Mouse (Mus musculus): ENCODE data around the gene D8Ertd738e. TPM values are rescaled to one million over a fixed set of nuclear protein-coding genes. Genes with fewer than 3 reads are reported as not detected.

D8Ertd738e gene
- total and polyA plus RNA-seq, 3 experiments, result 158 to 249 (median 206) TPM

DNA sequence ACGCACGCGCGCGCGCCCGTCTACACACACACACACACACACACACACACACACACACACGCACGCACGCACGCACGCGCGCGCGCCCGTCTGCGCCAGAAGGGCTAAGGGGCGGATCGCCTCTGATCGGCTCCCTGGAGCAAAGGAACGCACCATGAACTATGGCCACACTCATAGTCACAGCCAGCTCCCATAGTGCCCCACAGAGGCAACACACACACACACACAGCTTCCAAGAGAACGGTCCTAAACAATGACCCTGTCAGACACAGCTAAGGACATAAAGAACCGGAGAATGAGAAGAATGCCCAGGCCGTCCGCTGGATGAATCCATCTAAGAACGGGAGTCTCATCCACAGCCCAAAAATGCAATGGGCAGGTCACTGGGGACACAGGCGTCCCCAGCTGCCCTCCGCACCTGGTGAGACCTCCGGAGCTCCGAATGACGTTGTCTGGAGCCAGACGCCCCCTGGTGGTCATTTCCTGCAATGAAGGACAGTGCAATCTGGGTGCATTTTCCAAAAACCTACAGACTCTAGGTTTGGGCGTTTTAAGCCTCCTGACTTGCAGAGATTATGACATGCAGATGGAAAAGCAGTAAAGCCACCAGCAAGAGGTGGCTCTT, 39.2 kb downstream of the D8Ertd738e start:
- no peak overlapping the region; the same call in 1 of the 2 replicates for H3K4me3 ChIP-seq
- peaks cover 32% of the 10 kb centered on the region for H3K36me3 ChIP-seq (ENCODE audit: control insufficient read depth, insufficient read depth, low read length)

DNA sequence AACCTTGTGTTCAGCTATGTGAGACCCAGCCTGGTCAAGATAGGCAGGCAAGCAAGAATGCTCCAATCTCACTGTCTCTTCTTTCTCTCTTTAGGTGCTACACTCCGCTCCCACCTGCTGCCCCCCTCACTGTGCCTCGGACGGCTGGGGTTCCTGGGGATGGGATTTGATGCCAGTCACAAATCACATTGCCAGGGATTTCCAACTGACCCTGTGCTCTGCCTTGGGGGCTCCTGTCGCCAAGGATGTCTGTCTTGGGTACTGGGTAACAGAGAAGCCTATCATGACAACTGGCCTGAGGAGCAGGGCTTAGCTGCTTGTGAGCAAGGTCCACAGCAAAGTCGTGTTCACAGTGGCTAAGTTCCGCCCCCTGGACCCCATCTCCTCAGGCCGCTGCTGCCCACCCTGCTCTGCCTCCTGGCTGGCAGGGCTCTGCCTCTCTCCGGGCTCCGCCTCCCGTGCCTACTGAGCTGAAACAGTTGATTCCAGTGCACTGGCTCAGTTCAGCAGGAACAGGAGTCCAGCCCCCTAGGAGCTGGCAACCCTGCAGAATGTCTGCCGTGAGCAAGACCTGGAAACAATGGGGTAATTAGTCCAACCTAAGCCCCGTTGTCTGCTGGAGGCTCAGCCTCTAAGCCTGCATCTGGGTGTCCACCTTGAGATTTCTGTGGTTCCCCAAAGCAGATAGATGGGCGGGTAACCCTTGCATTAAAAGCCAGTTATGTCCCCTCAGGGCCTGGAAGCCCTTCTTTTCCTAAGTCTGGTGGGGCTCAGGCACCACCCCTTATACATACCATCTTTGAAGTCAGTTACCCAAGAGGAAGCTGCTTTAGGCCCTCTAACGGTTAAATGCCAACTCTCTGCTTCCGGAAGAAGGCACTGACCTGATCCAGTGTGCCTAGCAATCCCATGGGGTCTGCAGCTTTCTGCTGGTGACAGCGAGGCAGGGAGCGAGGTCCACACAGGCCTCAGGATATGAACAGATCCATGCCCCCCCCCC, 40.8 kb downstream of the D8Ertd738e start:
- 57% methylated on average over 17 of the region's 17 CpGs for WGBS
- DNase-seq, result no peak
- no peaks in the 10 kb centered on the region for H3K27me3 ChIP-seq (ENCODE audit: control insufficient read depth, insufficient read depth, low read length)
- H3K9ac ChIP-seq (ENCODE audit: low read depth, low read length), result peak overlapping the region; percentile 48
- intact Hi-C loops (cut with DNase I), result no loop called here
- H3K79me2 ChIP-seq (replicated peaks; ENCODE audit: control insufficient read depth, insufficient read depth, low read length), result peaks cover 3% of the 10 kb centered on the region; the same call in 1 of the 2 replicates
- H3K27ac ChIP-seq, result peak overlapping the region; percentile 78
- H3K4me3 ChIP-seq, result peak overlapping the region; percentile 23; the same call in 1 of the 2 replicates
- peaks cover 42% of the 10 kb centered on the region for H3K36me3 ChIP-seq (ENCODE audit: control insufficient read depth, insufficient read depth, low read length)
- TF ChIP-seq CTCF (IDR thresholded peaks at IDR 0.05) (no peak), EP300 (IDR thresholded peaks at IDR 0.05; ENCODE audit: insufficient read depth, low read depth, low read length) (no peak), POLR2A (IDR thresholded peaks at IDR 0.05; ENCODE audit: insufficient read depth, low read depth, low read length) (no peak)
- peaks cover 34% of the 10 kb centered on the region for H3K4me1 ChIP-seq (ENCODE audit: control insufficient read depth, insufficient read depth, low read length)

More for the DNA sequence above, 39.2 kb downstream of the D8Ertd738e start:
- H3K9ac ChIP-seq (ENCODE audit: low read depth, low read length), result peak overlapping the region; percentile 10; the same call in 1 of the 2 replicates
- peak overlapping the region; percentile 59 for H3K27ac ChIP-seq
- 39% methylated on average over 34 of the region's 34 CpGs for WGBS
- DNase-seq, result peak; percentile 84 to 88
- H3K79me2 ChIP-seq (replicated peaks; ENCODE audit: control insufficient read depth, insufficient read depth, low read length), result peaks cover 3% of the 10 kb centered on the region; the same call in 1 of the 2 replicates
- no peaks in the 10 kb centered on the region for H3K27me3 ChIP-seq (ENCODE audit: control insufficient read depth, insufficient read depth, low read length)
- TF ChIP-seq POLR2A (IDR thresholded peaks at IDR 0.05; ENCODE audit: insufficient read depth, low read depth, low read length), result peak; percentile 54
- peak; percentile 94 for TF ChIP-seq EP300 (IDR thresholded peaks at IDR 0.05; ENCODE audit: insufficient read depth, low read depth, low read length)
- TF ChIP-seq CTCF (IDR thresholded peaks at IDR 0.05), result peak; percentile 96
- peaks cover 30% of the 10 kb centered on the region for H3K4me1 ChIP-seq (ENCODE audit: control insufficient read depth, insufficient read depth, low read length)
- intact Hi-C loops (cut with DNase I), result loop anchor here (1.0 kb wide), 1 partner anchor 23 kb away; no protein-coding TSS in a partner anchor

DNA sequence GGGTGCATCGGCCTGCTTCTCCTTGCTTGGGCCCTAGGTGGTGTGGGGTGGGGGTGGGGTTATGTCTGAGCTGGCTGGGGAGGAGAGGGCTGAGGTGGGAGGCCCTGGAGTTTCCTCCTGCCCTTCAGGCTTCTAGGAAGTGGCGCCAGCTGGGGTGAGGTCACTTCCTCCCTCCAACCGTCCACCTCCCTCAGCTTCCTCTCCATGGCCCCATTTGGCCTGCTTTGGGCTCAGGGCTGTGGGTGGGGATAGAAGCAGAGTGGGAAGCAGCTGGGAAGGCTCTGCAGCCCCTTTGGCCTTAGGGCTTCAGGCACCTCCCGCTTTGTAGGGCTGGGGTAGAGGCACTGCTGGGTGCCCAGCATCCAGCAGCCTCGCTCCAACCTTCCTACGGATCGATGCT, 41.7 kb downstream of the D8Ertd738e start:
- H3K4me3 ChIP-seq, result peak overlapping the region; percentile 23
- peak; percentile 82 to 87 for DNase-seq
- H3K79me2 ChIP-seq (replicated peaks; ENCODE audit: control insufficient read depth, insufficient read depth, low read length), result peaks cover 3% of the 10 kb centered on the region; the same call in 1 of the 2 replicates
- WGBS, result 21% methylated on average over 7 of the region's 7 CpGs
- TF ChIP-seq POLR2A (IDR thresholded peaks at IDR 0.05; ENCODE audit: insufficient read depth, low read depth, low read length) (peak; percentile 61), CTCF (IDR thresholded peaks at IDR 0.05) (no peak), EP300 (IDR thresholded peaks at IDR 0.05; ENCODE audit: insufficient read depth, low read depth, low read length) (peak; percentile 88; the same call in 1 of the 2 replicates)
- peaks cover 42% of the 10 kb centered on the region for H3K36me3 ChIP-seq (ENCODE audit: control insufficient read depth, insufficient read depth, low read length)
- H3K27me3 ChIP-seq (ENCODE audit: control insufficient read depth, insufficient read depth, low read length), result no peaks in the 10 kb centered on the region
- H3K27ac ChIP-seq, result peak overlapping the region; percentile 78
- intact Hi-C loops (cut with DNase I), result no loop called here
- H3K4me1 ChIP-seq (ENCODE audit: control insufficient read depth, insufficient read depth, low read length), result peaks cover 34% of the 10 kb centered on the region
- H3K9ac ChIP-seq (ENCODE audit: low read depth, low read length), result peak overlapping the region; percentile 48

DNA sequence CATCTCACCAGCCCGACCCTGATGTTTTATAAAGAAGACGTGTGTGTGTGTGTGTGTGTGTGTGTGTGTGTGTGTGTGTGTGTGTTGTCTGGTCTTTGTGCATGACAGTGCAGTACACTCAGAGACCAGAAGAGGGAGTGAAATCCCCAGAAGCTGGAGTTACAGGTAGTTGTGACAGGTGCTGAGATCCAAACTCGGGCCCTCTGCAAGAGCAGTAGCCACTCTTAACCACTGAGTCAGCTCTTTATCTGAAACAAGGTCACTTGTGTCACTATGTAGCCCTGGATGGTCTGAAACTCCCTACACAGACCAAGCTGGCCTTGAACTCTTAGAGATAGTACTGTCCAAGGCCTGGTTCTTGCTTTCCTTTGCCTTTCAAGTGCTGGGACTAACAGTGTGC, 42.9 kb downstream of the D8Ertd738e start:
- H3K27me3 ChIP-seq (ENCODE audit: control insufficient read depth, insufficient read depth, low read length), result no peaks in the 10 kb centered on the region
- DNase-seq, result no peak
- H3K79me2 ChIP-seq (replicated peaks; ENCODE audit: control insufficient read depth, insufficient read depth, low read length), result peaks cover 5% of the 10 kb centered on the region; the same call in 1 of the 2 replicates
- peaks cover 34% of the 10 kb centered on the region for H3K4me1 ChIP-seq (ENCODE audit: control insufficient read depth, insufficient read depth, low read length)
- TF ChIP-seq CTCF (IDR thresholded peaks at IDR 0.05) (peak; percentile 30), EP300 (IDR thresholded peaks at IDR 0.05; ENCODE audit: insufficient read depth, low read depth, low read length) (no peak), POLR2A (IDR thresholded peaks at IDR 0.05; ENCODE audit: insufficient read depth, low read depth, low read length) (no peak)
- H3K27ac ChIP-seq, result peak overlapping the region; percentile 78
- intact Hi-C loops (cut with DNase I), result no loop called here
- H3K9ac ChIP-seq (ENCODE audit: low read depth, low read length), result no peak overlapping the region
- WGBS, result 91% methylated on average over 3 of the region's 3 CpGs
- no peak overlapping the region for H3K4me3 ChIP-seq
- H3K36me3 ChIP-seq (ENCODE audit: control insufficient read depth, insufficient read depth, low read length), result peaks cover 42% of the 10 kb centered on the region

DNA sequence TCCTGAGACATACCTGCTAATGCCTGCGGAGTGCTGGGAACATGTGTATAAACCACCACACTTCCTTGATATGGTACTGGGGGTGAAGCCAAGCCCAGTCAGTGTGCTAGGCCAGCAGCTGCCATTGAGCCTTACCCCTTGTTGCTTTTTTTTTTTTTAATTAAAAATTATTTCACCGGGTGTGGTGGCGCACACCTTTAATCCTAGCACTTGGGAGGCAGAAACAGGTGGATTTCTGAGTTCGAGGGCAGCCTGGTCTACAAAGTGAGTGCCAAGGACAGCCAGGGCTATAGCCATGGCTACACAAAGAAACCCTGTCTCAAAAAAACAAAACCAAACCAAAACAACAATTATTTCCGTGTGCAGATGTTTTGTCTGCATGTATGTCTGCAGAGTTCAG, 44.4 kb downstream of the D8Ertd738e start:
- H3K9ac ChIP-seq (ENCODE audit: low read depth, low read length), result no peak overlapping the region
- H3K27ac ChIP-seq, result peak overlapping the region; percentile 99
- H3K4me1 ChIP-seq (ENCODE audit: control insufficient read depth, insufficient read depth, low read length), result peaks cover 32% of the 10 kb centered on the region
- 79% methylated on average over 5 of the region's 5 CpGs for WGBS
- no peak overlapping the region for H3K4me3 ChIP-seq
- peaks cover 42% of the 10 kb centered on the region for H3K36me3 ChIP-seq (ENCODE audit: control insufficient read depth, insufficient read depth, low read length)
- no peak for DNase-seq
- intact Hi-C loops (cut with DNase I), result no loop called here
- H3K79me2 ChIP-seq (replicated peaks; ENCODE audit: control insufficient read depth, insufficient read depth, low read length), result peaks cover 7% of the 10 kb centered on the region
- TF ChIP-seq POLR2A (IDR thresholded peaks at IDR 0.05; ENCODE audit: insufficient read depth, low read depth, low read length) (no peak), EP300 (IDR thresholded peaks at IDR 0.05; ENCODE audit: insufficient read depth, low read depth, low read length) (no peak), CTCF (IDR thresholded peaks at IDR 0.05) (no peak)
- no peaks in the 10 kb centered on the region for H3K27me3 ChIP-seq (ENCODE audit: control insufficient read depth, insufficient read depth, low read length)
